Mouse (Mus musculus) midbrain, embryonic 14.5 days (tissue): Measurements from ENCODE around the gene Dock1. TPM values are rescaled to one million over a fixed set of nuclear protein-coding genes. Genes with fewer than 3 reads are reported as not detected.

Experiments used
- ATAC-seq: fragments of 200-750 bp; cut with Nextera tagmentation; 2 replicates; pipeline ENCODE4 v1.8.0; 2017; ENCODE audit warnings: moderate number of reproducible peaks, moderate library complexity; ENCODE audit not compliant: low FRiP score, low TSS enrichment
- DNase-seq: peaks from one replicate; pipeline ENCODE4 v3.0.0-alpha.2; 2015
- H3K27ac ChIP-seq: fragments of 300-500 bp; sonication (generic); replicated peaks from 2 replicates; pipeline ENCODE4 v1.5.1; 2014; ENCODE audit warnings: mild to moderate bottlenecking, low read depth, low read length, moderate library complexity
- H3K27me3 ChIP-seq: fragments of 300-500 bp; sonication (generic); 2 replicates; pipeline ENCODE4 v1.6.1; 2014; ENCODE audit warnings: low read length, control low read depth, mixed read lengths; ENCODE audit not compliant: control insufficient read depth, insufficient read depth
- H3K36me3 ChIP-seq: fragments of 300-500 bp; sonication (generic); 2 replicates; pipeline ENCODE4 v1.6.1; 2014; ENCODE audit warnings: low read length, control low read depth; ENCODE audit not compliant: control insufficient read depth, insufficient read depth
- H3K4me1 ChIP-seq: fragments of 300-500 bp; sonication (generic); 2 replicates; pipeline ENCODE4 v1.6.1; 2014; ENCODE audit warnings: mild to moderate bottlenecking, antibody characterized with exemption, low read length, control low read depth; ENCODE audit not compliant: control insufficient read depth, insufficient read depth
- H3K4me2 ChIP-seq: fragments of 300-500 bp; sonication (generic); 2 replicates; pipeline ENCODE4 v1.6.1; 2014; ENCODE audit warnings: mild to moderate bottlenecking, low read length, moderate library complexity
- H3K4me3 ChIP-seq: fragments of 300-500 bp; sonication (generic); replicated peaks from 2 replicates; pipeline ENCODE4 v1.5.1; 2014; ENCODE audit warnings: low read depth, low read length
- H3K9ac ChIP-seq: fragments of 300-500 bp; sonication (generic); replicated peaks from 2 replicates; pipeline ENCODE4 v1.6.1; 2014; ENCODE audit warnings: mild to moderate bottlenecking, low read length, moderate library complexity
- H3K9me3 ChIP-seq: fragments of 300-500 bp; sonication (generic); 2 replicates; pipeline ENCODE4 v1.6.1; 2016; ENCODE audit warnings: low read length, control low read depth, mixed read lengths; ENCODE audit not compliant: control insufficient read depth
- WGBS: fragments of 180-500 bp; shearing (Covaris S2); extraction: QIAGEN DNeasy Blood & Tissue Kit; methylation state at CpG from one replicate; pipeline ENCODE4 v1.1.7; 2014; 5-methylcytosine and 5-hydroxymethylcytosine counted together
- polyA plus RNA-seq: library from polyadenylated mRNA; unstranded; fragments of >200 nt; fragmentation: Nextera tagmentation; extraction: Ambion mirVana; gene quantifications from 2 replicates; pipeline ENCODE4 v1.2.1, GENCODE M21; 2014

The Dock1 gene
- polyA plus RNA-seq, 1 experiment from 2014 or later: 8.4 TPM

- WGBS: 89% methylated on average over 2 of the region's 2 CpGs
- no peak for DNase-seq
- Histone ChIP-seq H3K36me3 (no peaks in the 10 kb centered on the region), H3K9ac (no peak overlapping the region), H3K4me1 (no peaks in the 10 kb centered on the region), H3K9me3 (no peaks in the 10 kb centered on the region), H3K27ac (no peak overlapping the region), H3K27me3 (no peaks in the 10 kb centered on the region), H3K4me3 (no peak overlapping the region), H3K4me2 (no peak overlapping the region)
- ATAC-seq: no peak
These were observed 551.0 kb downstream of the Dock1 start for GRCm38 (mm10) chr7:135221475-135221874.
